Mouse (Mus musculus) embryonic facial prominence, embryonic 10.5 days (tissue): ENCODE measurements at regions not wholly inside any gene's neighbourhood (a gene's known extent, or its start where the extent isn't known, plus 50 kb on each side); places are given as distances from the start of the nearest gene placed in this dataset.
"Not testable (repeated sequence)": the region's sequence is repeated elsewhere in the genome, so short reads cannot be mapped to it uniquely, and the experiment has no call there.

Experiments used
- DNase-seq: peaks from one replicate; pipeline ENCODE4 v3.0.0-alpha.2; 2017; ENCODE audit warnings: low spot score
- H3K27ac ChIP-seq: fragments of 300-500 bp; sonication (generic); replicated peaks from 2 replicates; pipeline ENCODE4 v1.5.1; 2016; ENCODE audit warnings: mild to moderate bottlenecking
- H3K27me3 ChIP-seq: fragments of 300-500 bp; sonication (generic); replicated peaks from 2 replicates; pipeline ENCODE4 v1.6.1; 2016; ENCODE audit warnings: low read depth, mild to moderate bottlenecking; ENCODE audit not compliant: poor library complexity, severe bottlenecking
- H3K36me3 ChIP-seq: fragments of 300-500 bp; sonication (generic); replicated peaks from 2 replicates; pipeline ENCODE4 v1.6.1; 2016; ENCODE audit warnings: mild to moderate bottlenecking, moderate library complexity
- H3K4me1 ChIP-seq: fragments of 300-500 bp; sonication (generic); 2 replicates; pipeline ENCODE4 v1.6.1; 2016
- H3K4me3 ChIP-seq: fragments of 300-500 bp; sonication (generic); 2 replicates; pipeline ENCODE4 v1.5.1; 2016; ENCODE audit warnings: mild to moderate bottlenecking, moderate library complexity
- H3K9me3 ChIP-seq: fragments of 300-500 bp; sonication (generic); 2 replicates; pipeline ENCODE4 v1.6.1; 2016; ENCODE audit warnings: mild to moderate bottlenecking
- WGBS: fragments of 180-500 bp; shearing (Covaris S2); methylation state at CpG from one replicate; pipeline ENCODE4 v1.1.7; 2016; 5-methylcytosine and 5-hydroxymethylcytosine counted together

DNA sequence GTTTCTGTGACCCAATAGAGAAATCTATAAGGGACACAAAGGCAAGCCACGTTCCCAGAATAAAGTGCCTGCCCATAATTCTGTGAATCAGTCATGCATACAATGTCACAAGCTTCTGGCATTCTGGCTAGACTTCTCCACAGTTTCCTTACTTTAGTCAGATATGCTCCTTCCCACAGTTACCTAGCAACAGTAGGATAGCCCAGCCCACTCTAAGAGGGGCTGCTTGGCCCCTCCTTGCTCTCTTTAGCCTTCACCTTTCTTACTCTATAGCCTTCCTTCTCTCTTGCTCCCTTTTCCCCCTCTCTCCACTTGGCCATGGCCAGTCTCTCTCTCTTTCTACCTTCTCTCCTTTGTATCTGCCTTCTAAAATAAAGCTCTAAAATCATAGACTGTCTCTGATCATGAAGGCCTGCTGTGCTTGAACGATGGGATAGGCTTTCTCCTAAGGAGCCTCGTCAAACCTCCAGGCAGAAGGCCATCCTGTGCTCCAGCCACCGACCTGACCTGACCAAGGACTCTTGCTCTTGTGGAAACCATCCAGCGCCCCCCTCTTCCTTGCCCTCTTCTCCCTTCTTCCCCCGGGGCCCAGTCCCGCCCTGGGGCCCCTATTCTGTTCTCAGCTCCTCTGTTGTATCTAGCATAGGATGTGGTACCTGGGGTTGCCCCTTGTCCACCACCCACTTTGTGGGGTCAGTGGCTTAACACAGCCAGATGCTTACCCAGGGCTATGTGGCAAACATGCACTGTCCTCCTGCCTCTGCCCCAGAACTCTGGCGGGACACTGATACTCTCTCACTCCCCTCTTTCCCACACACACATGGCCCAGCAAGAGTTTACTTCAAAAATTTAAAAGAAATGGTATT, 1723.8 kb upstream of the Igfbp7 start:
- no peak for DNase-seq
- H3K27ac ChIP-seq, result no peak overlapping the region
- 83% methylated on average over 8 of the region's 8 CpGs for WGBS
- no peaks in the 10 kb centered on the region for H3K4me1 ChIP-seq
- H3K36me3 ChIP-seq, result no peaks in the 10 kb centered on the region
- H3K9me3 ChIP-seq, result no peaks in the 10 kb centered on the region
- H3K4me3 ChIP-seq, result no peak overlapping the region
- no peaks in the 10 kb centered on the region for H3K27me3 ChIP-seq

GRCm38 (mm10) chr5:79083170-79083569, 1675.3 kb upstream of the Igfbp7 start:
- no peaks in the 10 kb centered on the region for H3K4me1 ChIP-seq
- DNase-seq, result no peak
- H3K27ac ChIP-seq, result no peak overlapping the region
- no peaks in the 10 kb centered on the region for H3K27me3 ChIP-seq
- WGBS, result 87% methylated on average over 4 of the region's 4 CpGs
- H3K9me3 ChIP-seq, result no peaks in the 10 kb centered on the region
- H3K4me3 ChIP-seq, result no peak overlapping the region
- no peaks in the 10 kb centered on the region for H3K36me3 ChIP-seq

DNA sequence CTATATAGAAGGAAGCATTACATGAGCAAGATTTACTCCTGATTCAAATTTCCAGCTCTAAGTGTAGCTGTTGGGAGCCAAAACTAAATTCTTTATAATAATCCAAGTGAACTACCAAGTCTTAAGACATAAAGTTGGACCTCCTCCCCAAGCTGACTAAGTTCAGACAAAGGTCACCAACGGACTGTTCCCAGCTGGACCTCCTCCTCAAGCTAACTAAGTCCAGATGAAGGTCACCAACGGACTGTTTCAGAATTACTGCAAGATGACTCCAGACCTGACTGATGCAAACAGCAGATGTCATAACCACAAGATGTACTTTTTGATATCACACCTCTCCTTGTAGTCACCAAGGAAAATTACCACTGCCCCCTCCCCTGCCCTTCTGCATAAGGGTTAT, 1652.0 kb upstream of the Igfbp7 start:
- WGBS, result 33% methylated on average over 2 of the region's 2 CpGs
- H3K36me3 ChIP-seq, H3K4me3 ChIP-seq, H3K27ac ChIP-seq, H3K9me3 ChIP-seq, H3K27me3 ChIP-seq, H3K4me1 ChIP-seq: not testable (repeated sequence)
- DNase-seq, result peak; percentile 33
